Mouse (Mus musculus): ENCODE results near the gene Trabd2b.

DNA sequence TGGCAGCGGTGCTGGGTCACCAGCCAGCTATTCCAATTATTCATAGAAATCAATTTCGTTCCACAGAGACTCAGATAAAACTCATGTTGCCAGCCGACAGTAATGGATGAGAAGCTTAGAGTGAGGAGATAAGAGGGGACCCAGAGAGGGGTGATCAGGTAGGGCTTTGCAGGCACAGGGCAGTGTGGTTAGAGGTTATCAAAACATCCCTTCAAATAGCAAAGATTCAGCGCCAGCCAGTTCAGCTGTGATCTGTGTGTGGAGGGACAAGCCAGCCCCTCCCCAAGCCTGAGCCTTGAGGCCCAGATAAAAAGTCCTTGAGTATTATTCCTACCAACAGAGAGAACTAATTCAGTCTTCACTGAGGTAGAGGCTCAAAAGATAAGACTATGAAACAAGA, 49.1 kb upstream of the Trabd2b start:
- TF ChIP-seq CTCF (IDR thresholded peaks at IDR 0.05; ENCODE audit: borderline replicate concordance, extremely low read depth, insufficient read depth, insufficient read length) = no peak
- no peak for TF ChIP-seq POLR2A (IDR thresholded peaks at IDR 0.05; ENCODE audit: borderline replicate concordance, extremely low read depth, insufficient read depth, insufficient read length, poor library complexity, severe bottlenecking)
